Mouse (Mus musculus): ENCODE data around the gene Myadml2. TPM values are rescaled to one million over a fixed set of nuclear protein-coding genes. Genes with fewer than 3 reads are reported as not detected.

Myadml2 gene
- polyA plus RNA-seq, 1 experiment: not detected

GRCm38 (mm10) chr11:120620195-120620594, 27.8 kb downstream of the Myadml2 start:
- peak overlapping the region; percentile 35 for H3K4me3 ChIP-seq (ENCODE audit: low read depth, low read length)
- H3K27ac ChIP-seq (ENCODE audit: insufficient read depth, low read length): 0 out of 2 replicates have a peak overlapping the region, but pooled peaks have one; percentile 9
- no peaks in the 10 kb centered on the region for H3K27me3 ChIP-seq (ENCODE audit: control insufficient read depth, insufficient read depth, low read length, poor library complexity, severe bottlenecking)
- TF ChIP-seq CTCF (IDR thresholded peaks at IDR 0.05; ENCODE audit: low read depth, low read length) (no peak), POLR2A (IDR thresholded peaks at IDR 0.05; ENCODE audit: insufficient read depth, low read length) (no peak), EP300 (IDR thresholded peaks at IDR 0.05; ENCODE audit: insufficient read depth, low read depth, low read length) (no peak)
- no peaks in the 10 kb centered on the region for H3K9me3 ChIP-seq (replicated peaks; ENCODE audit: control insufficient read depth, insufficient read depth, low read length, poor library complexity, severe bottlenecking)
- no peaks in the 10 kb centered on the region for H3K36me3 ChIP-seq (ENCODE audit: control insufficient read depth, insufficient read depth, low read length, poor library complexity, severe bottlenecking)
- H3K4me1 ChIP-seq (ENCODE audit: control insufficient read depth, insufficient read depth, low read length): peaks cover 4% of the 10 kb centered on the region
- peak overlapping the region; percentile 43 for H3K9ac ChIP-seq (ENCODE audit: low read depth, poor library complexity, severe bottlenecking)

GRCm38 (mm10) chr11:120618619-120619535, 29.1 kb downstream of the Myadml2 start:
- H3K9ac ChIP-seq (ENCODE audit: low read depth, poor library complexity, severe bottlenecking): peak overlapping the region; percentile 65
- H3K4me3 ChIP-seq (ENCODE audit: low read depth, low read length): no peak overlapping the region
- H3K27me3 ChIP-seq (ENCODE audit: control insufficient read depth, insufficient read depth, low read length, poor library complexity, severe bottlenecking): no peaks in the 10 kb centered on the region
- H3K27ac ChIP-seq (ENCODE audit: insufficient read depth, low read length): peak overlapping the region; percentile 74
- peaks cover 4% of the 10 kb centered on the region for H3K4me1 ChIP-seq (ENCODE audit: control insufficient read depth, insufficient read depth, low read length)
- TF ChIP-seq POLR2A (IDR thresholded peaks at IDR 0.05; ENCODE audit: insufficient read depth, low read length) (no peak), CTCF (IDR thresholded peaks at IDR 0.05; ENCODE audit: low read depth, low read length) (no peak), EP300 (IDR thresholded peaks at IDR 0.05; ENCODE audit: insufficient read depth, low read depth, low read length) (no peak)
- H3K36me3 ChIP-seq (ENCODE audit: control insufficient read depth, insufficient read depth, low read length, poor library complexity, severe bottlenecking): peaks cover 2% of the 10 kb centered on the region; the same call in 1 of the 2 replicates
- H3K9me3 ChIP-seq (replicated peaks; ENCODE audit: control insufficient read depth, insufficient read depth, low read length, poor library complexity, severe bottlenecking): no peaks in the 10 kb centered on the region

GRCm38 (mm10) chr11:120617519-120618112, 30.3 kb downstream of the Myadml2 start, which contains the start of gene Pcyt2:
Gene Pcyt2, minus strand, starts transcription at chr11:120617936.
- H3K4me3 ChIP-seq (ENCODE audit: low read depth, low read length): peak within 1 kb of the TSS; percentile 83
- peak within 1 kb of the TSS; percentile 65 for H3K9ac ChIP-seq (ENCODE audit: low read depth, poor library complexity, severe bottlenecking)
- no peaks in the 10 kb centered on the region for H3K27me3 ChIP-seq (ENCODE audit: control insufficient read depth, insufficient read depth, low read length, poor library complexity, severe bottlenecking)
- peak within 1 kb of the TSS; percentile 74 for H3K27ac ChIP-seq (ENCODE audit: insufficient read depth, low read length)
- TF ChIP-seq CTCF (IDR thresholded peaks at IDR 0.05; ENCODE audit: low read depth, low read length): no peak
- no peak for TF ChIP-seq EP300 (IDR thresholded peaks at IDR 0.05; ENCODE audit: insufficient read depth, low read depth, low read length)
- TF ChIP-seq POLR2A (IDR thresholded peaks at IDR 0.05; ENCODE audit: insufficient read depth, low read length): peak; percentile 58
- peaks cover 9% of the 10 kb centered on the region for H3K36me3 ChIP-seq (ENCODE audit: control insufficient read depth, insufficient read depth, low read length, poor library complexity, severe bottlenecking)
- no peaks in the 10 kb centered on the region for H3K9me3 ChIP-seq (replicated peaks; ENCODE audit: control insufficient read depth, insufficient read depth, low read length, poor library complexity, severe bottlenecking)
- peaks cover 4% of the 10 kb centered on the region for H3K4me1 ChIP-seq (ENCODE audit: control insufficient read depth, insufficient read depth, low read length)

GRCm38 (mm10) chr11:120616617-120617294, 31.2 kb downstream of the Myadml2 start:
- H3K36me3 ChIP-seq (ENCODE audit: control insufficient read depth, insufficient read depth, low read length, poor library complexity, severe bottlenecking): peaks cover 10% of the 10 kb centered on the region

GRCm38 (mm10) chr11:120615606-120616203, 32.3 kb downstream of the Myadml2 start:
- Histone ChIP-seq H3K9me3 (replicated peaks; ENCODE audit: control insufficient read depth, insufficient read depth, low read length, poor library complexity, severe bottlenecking) (no peaks in the 10 kb centered on the region), H3K27ac (ENCODE audit: insufficient read depth, low read length) (no peak overlapping the region), H3K36me3 (ENCODE audit: control insufficient read depth, insufficient read depth, low read length, poor library complexity, severe bottlenecking) (peaks cover 18% of the 10 kb centered on the region), H3K27me3 (ENCODE audit: control insufficient read depth, insufficient read depth, low read length, poor library complexity, severe bottlenecking) (no peaks in the 10 kb centered on the region), H3K4me3 (ENCODE audit: low read depth, low read length) (no peak overlapping the region), H3K4me1 (ENCODE audit: control insufficient read depth, insufficient read depth, low read length) (peaks cover 4% of the 10 kb centered on the region), H3K9ac (ENCODE audit: low read depth, poor library complexity, severe bottlenecking) (no peak overlapping the region)
- TF ChIP-seq CTCF (IDR thresholded peaks at IDR 0.05; ENCODE audit: low read depth, low read length): no peak
- TF ChIP-seq POLR2A (IDR thresholded peaks at IDR 0.05; ENCODE audit: insufficient read depth, low read length): no peak
- no peak for TF ChIP-seq EP300 (IDR thresholded peaks at IDR 0.05; ENCODE audit: insufficient read depth, low read depth, low read length)

More at GRCm38 (mm10) chr11:120616617-120617294, 31.2 kb downstream of the Myadml2 start:
- Histone ChIP-seq H3K9me3 (replicated peaks; ENCODE audit: control insufficient read depth, insufficient read depth, low read length, poor library complexity, severe bottlenecking) (no peaks in the 10 kb centered on the region), H3K27me3 (ENCODE audit: control insufficient read depth, insufficient read depth, low read length, poor library complexity, severe bottlenecking) (no peaks in the 10 kb centered on the region), H3K4me1 (ENCODE audit: control insufficient read depth, insufficient read depth, low read length) (peaks cover 4% of the 10 kb centered on the region), H3K9ac (ENCODE audit: low read depth, poor library complexity, severe bottlenecking) (peak overlapping the region; percentile 65), H3K27ac (ENCODE audit: insufficient read depth, low read length) (peak overlapping the region; percentile 4; the same call in 1 of the 2 replicates), H3K4me3 (ENCODE audit: low read depth, low read length) (peak overlapping the region; percentile 83)
- TF ChIP-seq CTCF (IDR thresholded peaks at IDR 0.05; ENCODE audit: low read depth, low read length): no peak
- no peak for TF ChIP-seq EP300 (IDR thresholded peaks at IDR 0.05; ENCODE audit: insufficient read depth, low read depth, low read length)
- TF ChIP-seq POLR2A (IDR thresholded peaks at IDR 0.05; ENCODE audit: insufficient read depth, low read length): no peak
